Mouse (Mus musculus) cerebellum, adult 11 months (tissue): ENCODE measurements around the gene Shank2.

Experiments
- DNase-seq: peaks from one replicate; pipeline ENCODE4 v3.0.0; 2022

Gene Shank2

DNA sequence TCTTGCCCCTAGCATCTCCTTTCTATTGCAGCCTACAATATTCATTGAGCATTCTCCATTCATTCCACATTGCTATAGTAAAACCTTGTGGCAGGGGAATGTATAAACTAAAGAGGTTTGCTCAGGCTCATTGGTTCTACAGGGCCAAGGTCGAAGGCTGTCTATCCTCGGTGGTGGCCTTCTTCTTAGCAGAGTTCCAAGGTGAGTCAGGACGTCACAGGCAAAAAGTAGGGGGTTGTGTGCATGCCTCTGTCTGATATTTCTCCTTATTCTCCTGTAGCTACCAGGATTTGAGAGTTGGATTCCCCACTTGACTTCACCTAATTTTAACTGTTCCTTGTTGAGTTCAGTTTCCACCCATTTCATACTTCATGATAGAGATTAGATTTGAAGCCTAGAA lies 29.9 kb downstream of the Shank2 start:
- no peak for DNase-seq

DNA sequence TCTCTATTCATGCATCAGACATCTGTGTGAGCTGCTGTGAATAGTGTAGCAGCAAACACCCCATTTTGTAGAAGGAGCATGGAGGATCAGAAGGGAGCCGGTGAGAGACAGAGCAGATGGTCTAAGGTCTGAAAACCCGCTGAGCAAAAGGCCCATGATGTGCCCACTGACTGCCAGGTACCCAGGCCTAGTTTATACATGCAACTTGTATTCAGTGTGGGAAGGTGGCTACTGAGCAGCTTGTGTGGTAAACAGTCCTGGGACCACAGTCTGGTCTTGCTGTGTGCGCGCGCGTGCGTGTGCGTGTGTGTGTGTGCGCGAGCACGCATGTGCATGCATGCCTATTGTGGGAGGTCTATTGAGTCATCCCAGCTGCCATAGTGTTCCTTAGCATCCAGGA lies 35.8 kb downstream of the Shank2 start:
- DNase-seq: no peak

- DNase-seq: peak; percentile 16
These were observed 36.4 kb downstream of the Shank2 start for GRCm38 (mm10) chr7:144037966-144038669.

DNA sequence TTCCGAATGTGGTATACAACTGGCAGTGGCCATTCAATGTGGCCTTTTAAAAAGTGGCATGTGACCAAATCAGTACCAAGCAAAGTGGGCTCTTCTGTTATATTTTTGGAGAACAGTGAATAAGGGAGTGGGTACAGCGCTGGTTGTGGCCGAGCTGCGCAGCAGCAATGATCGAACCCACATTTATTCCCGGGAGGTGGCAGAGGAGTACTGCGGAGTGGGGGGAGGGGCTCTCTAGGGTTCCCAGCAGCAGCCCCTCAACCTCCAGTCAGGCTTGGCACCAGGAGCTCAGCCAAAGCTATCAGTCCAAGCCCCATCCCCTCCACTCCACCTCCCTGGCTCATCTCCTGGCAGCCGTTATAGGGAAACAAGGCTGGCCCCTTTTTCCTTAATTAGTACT lies 37.0 kb downstream of the Shank2 start:
- DNase-seq: no peak

GRCm38 (mm10) chr7:144040328-144040727 lies 38.6 kb downstream of the Shank2 start:
- no peak for DNase-seq

- no peak for DNase-seq
These were observed 50.3 kb downstream of the Shank2 start for GRCm38 (mm10) chr7:144052076-144052475.

DNA sequence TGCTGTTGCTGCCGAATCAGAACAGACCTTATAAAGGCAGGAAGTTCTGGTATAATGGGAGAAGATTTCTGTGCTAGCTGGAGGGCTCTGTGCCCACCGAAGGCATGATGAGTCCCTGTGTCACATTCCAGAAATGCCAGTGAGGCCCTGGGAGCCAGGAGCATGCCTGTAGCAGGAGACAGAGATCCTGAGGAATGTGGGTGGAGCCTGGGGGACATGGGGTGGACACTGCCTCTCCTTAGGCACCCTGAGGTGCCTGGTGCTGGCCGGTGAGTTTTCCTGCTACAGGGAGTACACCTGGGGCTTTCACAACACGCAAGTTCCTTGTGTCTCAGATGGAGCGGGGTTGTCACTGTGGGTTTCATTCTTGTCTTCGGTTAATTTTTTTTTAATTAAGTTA lies 53.5 kb downstream of the Shank2 start:
- DNase-seq: no peak

- no peak for DNase-seq
These were observed 54.2 kb downstream of the Shank2 start for GRCm38 (mm10) chr7:144055702-144056531.

GRCm38 (mm10) chr7:144070162-144070949 lies 68.6 kb downstream of the Shank2 start:
- no peak for DNase-seq

GRCm38 (mm10) chr7:144072219-144072618 lies 70.5 kb downstream of the Shank2 start:
- DNase-seq: no peak

DNA sequence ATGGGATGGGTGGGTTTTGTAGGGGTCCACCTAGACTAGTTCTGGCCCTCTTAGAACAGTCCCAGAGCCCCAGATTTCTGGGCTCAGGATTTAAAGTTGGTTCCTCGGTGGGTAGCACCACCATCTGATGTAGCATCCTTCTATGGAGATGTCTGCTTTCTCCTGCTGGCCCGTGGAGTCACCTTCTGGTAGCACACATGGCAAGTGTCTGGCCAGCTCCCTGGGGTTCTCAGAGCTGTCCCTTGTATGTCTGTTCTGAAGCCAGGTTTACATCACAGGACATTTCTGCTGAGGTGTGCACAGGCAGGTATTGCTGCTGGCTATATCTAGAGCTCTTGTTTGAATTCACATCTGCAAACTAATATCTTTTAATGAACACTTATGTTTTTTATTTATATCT lies 71.1 kb downstream of the Shank2 start:
- DNase-seq: no peak

- peak; percentile 15 for DNase-seq
These were observed 73.0 kb downstream of the Shank2 start for GRCm38 (mm10) chr7:144074718-144075117.

GRCm38 (mm10) chr7:144078661-144079060 lies 76.9 kb downstream of the Shank2 start:
- no peak for DNase-seq

DNA sequence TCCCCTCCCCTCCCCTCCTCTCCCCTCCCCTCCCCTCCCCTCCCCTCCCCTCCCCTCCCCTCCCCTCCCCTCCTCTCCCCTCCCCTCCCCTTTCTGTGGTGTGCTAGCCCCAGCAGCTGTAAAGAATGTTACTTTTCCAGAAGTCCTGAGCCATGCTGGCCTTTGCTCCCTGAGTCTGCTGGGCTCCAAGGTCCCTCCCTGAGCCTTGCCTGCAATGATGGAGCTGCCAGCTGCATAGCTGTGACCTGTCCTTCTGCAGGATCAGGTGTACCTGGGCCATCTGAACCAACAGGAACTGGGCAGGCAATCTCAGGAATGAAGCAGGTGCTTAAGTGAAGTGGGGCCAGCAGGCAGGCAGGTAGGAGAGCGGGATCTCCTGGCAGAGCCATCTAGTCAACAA lies 78.1 kb downstream of the Shank2 start:
- no peak for DNase-seq

DNA sequence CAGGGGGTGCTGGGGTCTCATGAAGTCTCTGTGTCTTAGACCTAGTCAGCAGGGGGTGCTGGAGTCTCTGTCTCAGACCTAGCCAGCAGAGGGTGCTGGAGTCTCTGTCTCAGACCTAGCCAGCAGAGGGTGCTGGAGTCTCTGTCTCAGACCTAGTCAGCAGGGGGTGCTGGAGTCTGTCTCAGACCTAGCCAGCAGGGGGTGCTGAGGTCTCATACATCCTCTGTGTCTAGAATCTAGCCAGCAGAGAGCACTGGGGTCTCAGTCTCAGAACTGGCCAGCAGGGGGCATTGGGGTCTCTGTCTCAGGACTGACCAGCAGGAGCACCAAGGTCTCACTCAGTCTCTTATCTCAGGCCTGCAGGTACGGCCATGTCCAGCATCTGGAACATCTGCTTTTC lies 79.7 kb downstream of the Shank2 start:
- DNase-seq: no peak

- DNase-seq: no peak
These were observed 80.2 kb downstream of the Shank2 start for GRCm38 (mm10) chr7:144081963-144082362.

- no peak for DNase-seq
These were observed 85.5 kb downstream of the Shank2 start for GRCm38 (mm10) chr7:144087277-144087676.

GRCm38 (mm10) chr7:144094132-144094531 lies 92.4 kb downstream of the Shank2 start:
- DNase-seq: no peak

- no peak for DNase-seq
These were observed 95.6 kb downstream of the Shank2 start for GRCm38 (mm10) chr7:144097314-144097713.

DNA sequence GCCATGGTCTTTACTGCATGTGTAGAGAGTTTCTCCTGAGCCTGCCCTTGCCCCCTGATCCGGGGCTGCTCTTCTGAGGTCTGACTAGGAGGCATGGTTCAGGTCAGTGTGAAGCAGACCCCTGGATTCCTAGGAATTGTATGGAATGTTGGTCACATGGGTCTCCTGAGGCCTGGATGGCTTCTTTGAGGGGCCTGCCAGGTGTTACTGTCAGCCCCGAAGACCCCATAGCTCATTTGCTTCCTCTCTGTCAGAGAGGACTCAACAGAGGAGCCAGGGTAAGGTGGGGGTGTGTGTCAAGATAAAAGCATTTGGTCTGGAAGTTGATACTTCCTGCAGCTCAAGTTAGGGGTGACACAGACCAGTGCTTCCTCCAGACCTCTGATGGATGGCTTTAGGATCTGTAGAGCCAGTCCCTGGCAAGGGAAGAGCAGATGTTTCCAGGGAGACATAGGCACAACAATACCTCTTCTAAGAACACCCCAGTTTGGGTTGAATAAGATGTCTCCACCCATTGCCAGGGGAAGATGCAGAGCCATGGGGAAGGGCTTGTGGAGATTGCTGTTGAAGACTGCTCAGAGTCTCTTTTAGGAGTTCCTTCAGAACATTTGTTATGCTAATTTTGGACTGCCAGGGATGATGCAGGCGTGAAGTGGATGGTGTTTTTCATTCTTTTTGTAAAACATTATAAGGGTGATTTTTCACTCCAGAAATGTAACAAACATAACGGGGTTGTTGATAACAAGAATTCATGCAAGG lies 100.7 kb downstream of the Shank2 start:
- DNase-seq: no peak

DNA sequence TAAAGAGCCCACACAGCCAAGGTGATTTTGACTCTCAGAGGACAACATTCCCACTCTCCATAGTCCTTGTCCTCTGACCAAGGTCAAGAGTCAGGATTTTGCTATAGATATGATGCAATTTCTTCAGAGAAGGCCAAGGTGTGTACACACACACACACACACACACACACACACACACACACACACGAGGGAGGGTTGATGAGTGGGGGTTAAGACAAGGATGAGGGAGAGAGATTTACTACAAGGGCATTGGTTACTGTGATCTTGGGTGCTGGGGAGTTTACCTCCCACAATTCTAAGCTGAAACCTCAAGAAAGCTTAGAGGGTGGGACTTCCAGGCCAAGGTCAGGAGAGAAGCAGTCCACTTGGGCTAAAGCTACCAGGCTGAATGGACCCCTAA lies 104.2 kb downstream of the Shank2 start:
- DNase-seq: no peak

DNA sequence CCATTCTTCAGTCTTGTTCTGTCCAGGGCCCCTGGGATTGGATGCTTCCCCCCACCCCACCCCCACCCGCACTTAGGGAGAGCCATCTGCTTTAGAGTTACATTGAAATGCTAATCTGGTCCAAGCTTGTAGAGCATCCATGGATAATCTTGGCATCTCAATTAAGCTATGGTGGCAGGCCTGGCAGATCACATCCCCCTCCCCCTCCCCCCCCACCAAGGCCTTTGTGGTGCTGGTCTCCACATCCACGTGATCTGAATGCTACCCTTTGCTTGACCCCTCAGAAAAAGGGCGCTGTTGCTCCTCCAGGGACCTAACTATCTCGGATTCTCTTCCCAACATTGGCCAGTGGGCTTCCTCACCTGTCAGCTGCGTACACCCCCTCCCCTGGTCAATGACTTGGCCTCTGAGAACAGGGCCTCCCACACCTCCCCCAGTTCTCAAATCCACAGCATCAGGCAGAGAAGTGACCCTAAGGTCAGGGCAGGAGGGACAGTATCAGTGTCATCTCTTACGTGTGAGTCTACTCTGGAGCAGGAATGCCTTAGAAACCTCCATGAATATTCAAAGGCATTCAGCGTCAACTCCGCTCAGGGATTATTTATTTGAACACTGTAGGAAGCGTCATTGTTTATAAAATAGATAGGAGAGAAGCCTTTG lies 104.8 kb downstream of the Shank2 start:
- no peak for DNase-seq
